ENCODE assay signal across 8 mouse cellular contexts in the genomic region with DNA sequence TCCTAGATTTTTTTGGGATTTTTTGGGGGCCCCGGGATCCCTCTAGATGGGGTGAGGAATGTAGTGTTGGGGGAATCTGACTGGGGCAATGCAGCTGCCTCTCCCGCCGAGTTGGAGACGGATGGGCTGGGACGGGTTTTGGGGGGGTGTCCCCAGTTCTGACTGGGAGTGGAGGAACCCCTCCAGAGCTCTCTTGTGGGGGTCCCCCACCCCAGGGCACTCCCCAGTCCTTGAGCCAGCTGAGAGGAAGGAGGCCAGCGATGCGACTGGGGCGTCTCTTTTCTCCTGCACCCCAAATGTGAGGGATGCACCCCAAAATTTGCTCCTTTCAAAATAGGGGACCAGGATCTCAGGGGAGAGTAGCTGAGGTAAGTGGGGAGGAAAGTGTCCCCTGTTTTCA. TPM values are rescaled to one million over a fixed set of nuclear protein-coding genes. Genes with fewer than 3 reads are reported as not detected.
DNase-seq lines count a peak whose midpoint lies in the region; ATAC-seq lines count a peak whose summit lies in the region.

No protein-coding gene starts in this region.

- peak overlapping the region; percentile 46 for H3K4me3 ChIP-seq in lung, embryonic 16.5 days (ENCODE audit: low read length)
- H3K4me3 ChIP-seq in forebrain, embryonic 10.5 days, result peak overlapping the region; percentile 50
- H3K4me3 ChIP-seq in stomach, embryonic 15.5 days (replicated peaks), result peak overlapping the region; percentile 37

- no peak for DNase-seq in lung, postnatal 25 days (ENCODE audit: low spot score)
- no peak for DNase-seq in forebrain, embryonic 10.5 days (ENCODE audit: extremely low spot score, low spot score)
- peak; percentile 44 to 62 for DNase-seq in kidney, postnatal 4 days
- no peak for DNase-seq in MN1 (ENCODE audit: low spot score)
- DNase-seq in urinary bladder, postnatal 14 days (ENCODE audit: low spot score), result no peak
- DNase-seq in gastrocnemius, adult 18-20 months (ENCODE audit: low spot score), result no peak

- peak overlapping the region; percentile 54 for H3K4me2 ChIP-seq in lung, embryonic 16.5 days (ENCODE audit: low read depth, low read length)
- H3K4me2 ChIP-seq in stomach, embryonic 15.5 days, result peak overlapping the region; percentile 54

- WGBS in lung, embryonic 16.5 days, result 31% methylated on average over 8 of the region's 8 CpGs
- WGBS in forebrain, embryonic 10.5 days, result 47% methylated on average over 8 of the region's 8 CpGs
- WGBS in stomach, embryonic 15.5 days, result 35% methylated on average over 8 of the region's 8 CpGs

- peaks cover 33% of the 10 kb centered on the region for H3K4me1 ChIP-seq in lung, embryonic 16.5 days (replicated peaks; ENCODE audit: control insufficient read depth, insufficient read depth, low read length)
- peaks cover 73% of the 10 kb centered on the region for H3K4me1 ChIP-seq in forebrain, embryonic 10.5 days
- peaks cover 40% of the 10 kb centered on the region for H3K4me1 ChIP-seq in stomach, embryonic 15.5 days

- no peaks in the 10 kb centered on the region for H3K9me3 ChIP-seq in lung, embryonic 16.5 days (ENCODE audit: control insufficient read depth, low read length)
- H3K9me3 ChIP-seq in forebrain, embryonic 10.5 days, result no peaks in the 10 kb centered on the region
- no peaks in the 10 kb centered on the region for H3K9me3 ChIP-seq in stomach, embryonic 15.5 days

- H3K27me3 ChIP-seq in lung, embryonic 16.5 days (ENCODE audit: control insufficient read depth, insufficient read depth, low read depth, low read length), result peaks cover 16% of the 10 kb centered on the region
- peaks cover 42% of the 10 kb centered on the region for H3K27me3 ChIP-seq in forebrain, embryonic 10.5 days (ENCODE audit: poor library complexity, severe bottlenecking)
- H3K27me3 ChIP-seq in stomach, embryonic 15.5 days (replicated peaks), result peaks cover 9% of the 10 kb centered on the region

- peaks cover 11% of the 10 kb centered on the region for H3K36me3 ChIP-seq in lung, embryonic 16.5 days (ENCODE audit: control insufficient read depth, insufficient read depth, low read length)
- H3K36me3 ChIP-seq in forebrain, embryonic 10.5 days (replicated peaks), result peaks cover 25% of the 10 kb centered on the region
- H3K36me3 ChIP-seq in stomach, embryonic 15.5 days, result 0 out of 2 replicates have a peak, but pooled peaks cover 6% of the 10 kb centered on the region

- H3K27ac ChIP-seq in lung, embryonic 16.5 days (ENCODE audit: low read length), result peak overlapping the region; percentile 66
- peak overlapping the region; percentile 87 for H3K27ac ChIP-seq in forebrain, embryonic 10.5 days
- H3K27ac ChIP-seq in stomach, embryonic 15.5 days, result no peak overlapping the region

- H3K9ac ChIP-seq in lung, embryonic 16.5 days (ENCODE audit: low read length), result peak overlapping the region; percentile 74
- H3K9ac ChIP-seq in stomach, embryonic 15.5 days, result no peak overlapping the region; the same call in 1 of the 2 replicates

- ATAC-seq in lung, embryonic 16.5 days (ENCODE audit: low read depth), result no peak
- no peak for ATAC-seq in stomach, embryonic 15.5 days (ENCODE audit: insufficient read depth, low FRiP score, low read depth)

RNA-seq across cellular contexts. Expression of a gene that starts 3.4 kb away (rescaled TPM):
- polyA plus RNA-seq in lung, embryonic 16.5 days (2015; fragmentation: Nextera tagmentation; extraction: Ambion mirVana), result 36.2 and 37.1 TPM in 2 replicates
- polyA plus RNA-seq in forebrain, embryonic 10.5 days (2016; fragmentation: Nextera tagmentation; extraction: Ambion mirVana), result 4.5 and 4.7 TPM in 2 replicates
- 10.9 and 13.6 TPM in 2 replicates for polyA plus RNA-seq in stomach, embryonic 15.5 days (2015; fragmentation: Nextera tagmentation; extraction: Ambion mirVana)
- 1 to 10 TPM in 1 of 2 experiments, under 1 TPM in 1; 0.82 to 5.1 TPM for total RNA-seq in gastrocnemius, adult 18-20 months (2021)

RNA-seq across cellular contexts. Expression of a gene that starts 4.7 kb away (rescaled TPM):
- 163 and 167 TPM in 2 replicates for polyA plus RNA-seq in lung, embryonic 16.5 days (2015; fragmentation: Nextera tagmentation; extraction: Ambion mirVana)
- polyA plus RNA-seq in forebrain, embryonic 10.5 days (2016; fragmentation: Nextera tagmentation; extraction: Ambion mirVana), result 227 TPM in 2 replicates
- polyA plus RNA-seq in stomach, embryonic 15.5 days (2015; fragmentation: Nextera tagmentation; extraction: Ambion mirVana), result 141 and 144 TPM in 2 replicates
- total RNA-seq in gastrocnemius, adult 18-20 months (2021), result 10 to 100 TPM; 30.3 to 30.7 TPM

RNA-seq across cellular contexts. Expression of a gene that starts 6.6 kb away (rescaled TPM):
- 10.3 and 10.7 TPM in 2 replicates for polyA plus RNA-seq in lung, embryonic 16.5 days (2015; fragmentation: Nextera tagmentation; extraction: Ambion mirVana)
- 7.9 and 10.1 TPM in 2 replicates for polyA plus RNA-seq in forebrain, embryonic 10.5 days (2016; fragmentation: Nextera tagmentation; extraction: Ambion mirVana)
- 8.7 and 11.0 TPM in 2 replicates for polyA plus RNA-seq in stomach, embryonic 15.5 days (2015; fragmentation: Nextera tagmentation; extraction: Ambion mirVana)
- total RNA-seq in gastrocnemius, adult 18-20 months (2021), result 1 to 10 TPM; 3.2 to 3.3 TPM

RNA-seq across cellular contexts. Expression of a gene that starts 6.6 kb away (rescaled TPM):
- 249 and 250 TPM in 2 replicates for polyA plus RNA-seq in lung, embryonic 16.5 days (2015; fragmentation: Nextera tagmentation; extraction: Ambion mirVana)
- 83.9 and 92.7 TPM in 2 replicates for polyA plus RNA-seq in forebrain, embryonic 10.5 days (2016; fragmentation: Nextera tagmentation; extraction: Ambion mirVana)
- 196 and 222 TPM in 2 replicates for polyA plus RNA-seq in stomach, embryonic 15.5 days (2015; fragmentation: Nextera tagmentation; extraction: Ambion mirVana)
- total RNA-seq in gastrocnemius, adult 18-20 months (2021), result 100 to 1,000 TPM; 120 to 133 TPM

RNA-seq across cellular contexts. Expression of a gene that starts 12.2 kb away (rescaled TPM):
- 6.0 and 6.9 TPM in 2 replicates for polyA plus RNA-seq in lung, embryonic 16.5 days (2015; fragmentation: Nextera tagmentation; extraction: Ambion mirVana)
- polyA plus RNA-seq in forebrain, embryonic 10.5 days (2016; fragmentation: Nextera tagmentation; extraction: Ambion mirVana), result 14.6 and 16.1 TPM in 2 replicates
- polyA plus RNA-seq in stomach, embryonic 15.5 days (2015; fragmentation: Nextera tagmentation; extraction: Ambion mirVana), result 6.9 and 9.8 TPM in 2 replicates
- total RNA-seq in gastrocnemius, adult 18-20 months (2021), result under 1 TPM; 0.14 to 0.50 TPM

Comparison
In these comparisons a context has a peak if more than half of its experiments do, and no peak if none do; other contexts are left out.
1. DNase-seq: peak in kidney, postnatal 4 days (2 of 2); none in lung, postnatal 25 days (single experiment), forebrain, embryonic 10.5 days (single experiment), MN1 (single experiment), urinary bladder, postnatal 14 days (single experiment) and gastrocnemius, adult 18-20 months (single experiment).
2. Peak in every context shown above with its lines, with median percentiles within 50 percentile points of each other: H3K4me3 ChIP-seq.